Mouse (Mus musculus) spleen, embryonic (tissue): ENCODE measurements at regions not wholly inside any gene's neighbourhood (a gene's known extent, or its start where the extent isn't known, plus 50 kb on each side); places are given as distances from the start of the nearest gene placed in this dataset.

Experiments used
- CTCF ChIA-PET: fragments of 350-600 bp; sonication (Branson Sonifier 250); formaldehyde crosslinking; loops from one replicate; lab custom pipeline; 2022; lab: Charles Lee

DNA sequence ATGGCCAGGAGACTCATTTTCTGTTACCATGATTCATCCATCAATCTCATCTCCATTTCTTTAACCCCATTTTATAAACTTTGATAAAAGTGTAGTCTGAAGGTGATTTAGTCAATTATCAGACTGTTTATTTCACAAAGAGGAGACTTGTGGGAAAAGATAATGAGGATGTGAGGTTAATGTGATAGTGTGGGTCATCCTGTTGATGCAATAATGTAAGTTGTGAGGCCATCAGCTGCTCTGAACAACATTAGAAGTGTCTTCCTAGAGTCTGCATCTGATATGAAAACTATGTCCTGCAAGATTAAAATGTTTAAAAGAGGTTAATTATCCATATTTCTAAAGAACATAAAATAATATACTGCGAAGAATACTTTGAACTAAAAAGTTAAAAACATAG lies 842.8 kb downstream of the Pcdh17 start:
- CTCF ChIA-PET = no interaction called here

DNA sequence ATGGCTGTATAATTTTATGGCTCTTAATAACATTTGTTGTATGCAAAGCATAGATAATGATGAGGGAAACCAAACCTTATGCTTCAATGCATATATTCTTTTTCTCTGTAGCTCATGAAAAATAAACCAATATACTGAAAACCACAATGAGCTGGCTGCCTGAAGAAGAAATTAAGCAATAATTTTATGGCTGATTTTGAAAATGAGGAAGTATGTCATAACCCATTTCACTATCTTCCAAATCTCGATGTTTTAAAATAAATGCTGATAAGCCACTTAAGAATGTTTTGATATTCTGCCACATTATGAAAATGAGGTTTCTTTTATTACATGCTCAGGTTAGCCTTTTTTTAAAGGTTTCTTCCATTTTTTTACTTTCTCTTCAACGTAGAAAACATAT lies 844.1 kb downstream of the Pcdh17 start:
- CTCF ChIA-PET = interaction anchor here (0.5 kb wide), 1 partner anchor 556 kb away, joined by 3 read pairs; no protein-coding TSS in a partner anchor

DNA sequence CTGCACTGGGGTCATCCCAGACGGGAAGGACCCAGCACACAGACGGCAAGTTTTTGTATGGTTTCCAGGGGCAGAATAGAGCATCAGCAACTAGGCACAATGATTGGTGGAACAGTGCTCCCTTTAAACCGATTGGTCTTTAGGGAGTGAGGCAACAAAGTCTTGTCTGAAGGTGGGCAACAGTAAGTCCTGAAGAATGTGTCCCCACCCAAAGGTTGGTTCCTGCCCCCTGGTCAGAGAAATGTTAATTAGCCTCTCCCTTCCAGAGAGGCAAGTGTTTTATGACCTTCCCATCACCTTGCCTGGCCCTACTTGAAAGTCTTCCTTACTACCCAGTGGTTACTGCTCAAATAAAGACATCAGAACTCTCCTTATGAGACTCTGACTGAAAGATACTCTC lies 855.6 kb downstream of the Pcdh17 start:
- CTCF ChIA-PET = no interaction called here

DNA sequence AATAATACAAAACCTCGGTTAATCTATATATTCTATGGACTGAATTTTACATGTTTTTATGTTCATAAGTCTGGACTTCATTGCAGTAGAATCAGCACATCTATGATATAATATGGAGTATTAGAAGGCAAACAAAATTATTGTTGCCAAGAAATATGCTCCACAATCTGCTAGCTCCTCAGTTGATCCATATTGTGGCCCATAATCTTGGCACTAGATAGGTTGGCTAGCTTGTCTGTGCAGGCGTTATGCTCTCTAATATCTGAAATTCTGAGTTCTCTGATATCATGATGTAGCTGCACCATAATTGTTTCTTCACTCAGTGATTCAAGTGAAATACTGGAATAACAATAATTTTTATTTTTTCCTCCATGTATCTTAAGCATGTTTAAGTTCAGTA lies 877.3 kb downstream of the Pcdh17 start:
- CTCF ChIA-PET = no interaction called here

DNA sequence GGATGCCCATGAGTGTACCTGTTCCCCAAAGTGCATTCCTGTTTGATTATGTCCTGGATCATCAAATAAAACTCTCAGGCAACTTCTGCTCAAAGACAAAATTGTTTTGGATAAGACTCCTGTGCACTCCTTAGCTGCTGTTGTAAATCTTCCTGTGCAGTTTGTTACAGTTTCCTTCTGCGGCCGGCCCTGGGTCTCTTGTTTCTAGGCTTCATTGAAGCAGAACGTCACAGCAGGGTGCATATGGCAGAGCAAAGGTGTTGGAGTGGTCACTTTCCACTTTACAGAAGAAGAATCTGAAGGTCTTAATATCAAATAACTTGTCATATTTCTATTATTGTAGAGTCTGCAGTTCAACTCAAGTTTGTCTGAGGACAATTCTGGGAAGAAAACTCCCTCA lies 889.9 kb downstream of the Pcdh17 start:
- CTCF ChIA-PET = no interaction called here

DNA sequence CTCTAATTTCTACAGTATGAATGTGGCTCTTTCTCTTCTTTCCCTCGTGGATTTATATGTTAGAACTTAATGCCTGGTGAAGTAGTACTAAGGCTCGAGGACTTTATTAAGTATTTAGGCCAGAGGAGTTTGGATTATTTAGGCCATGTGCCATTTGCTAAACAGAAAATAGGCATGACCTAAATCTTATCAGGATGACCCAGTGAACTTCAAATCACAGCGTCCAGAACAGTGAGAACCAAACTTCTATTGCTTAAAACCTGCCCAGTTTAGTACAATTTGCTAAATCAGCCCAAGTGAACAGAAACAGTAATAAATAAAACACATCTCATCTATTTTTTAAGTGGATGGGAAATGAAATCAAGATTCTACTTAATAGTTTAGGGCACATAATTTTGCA lies 893.8 kb downstream of the Pcdh17 start:
- CTCF ChIA-PET = no interaction called here

DNA sequence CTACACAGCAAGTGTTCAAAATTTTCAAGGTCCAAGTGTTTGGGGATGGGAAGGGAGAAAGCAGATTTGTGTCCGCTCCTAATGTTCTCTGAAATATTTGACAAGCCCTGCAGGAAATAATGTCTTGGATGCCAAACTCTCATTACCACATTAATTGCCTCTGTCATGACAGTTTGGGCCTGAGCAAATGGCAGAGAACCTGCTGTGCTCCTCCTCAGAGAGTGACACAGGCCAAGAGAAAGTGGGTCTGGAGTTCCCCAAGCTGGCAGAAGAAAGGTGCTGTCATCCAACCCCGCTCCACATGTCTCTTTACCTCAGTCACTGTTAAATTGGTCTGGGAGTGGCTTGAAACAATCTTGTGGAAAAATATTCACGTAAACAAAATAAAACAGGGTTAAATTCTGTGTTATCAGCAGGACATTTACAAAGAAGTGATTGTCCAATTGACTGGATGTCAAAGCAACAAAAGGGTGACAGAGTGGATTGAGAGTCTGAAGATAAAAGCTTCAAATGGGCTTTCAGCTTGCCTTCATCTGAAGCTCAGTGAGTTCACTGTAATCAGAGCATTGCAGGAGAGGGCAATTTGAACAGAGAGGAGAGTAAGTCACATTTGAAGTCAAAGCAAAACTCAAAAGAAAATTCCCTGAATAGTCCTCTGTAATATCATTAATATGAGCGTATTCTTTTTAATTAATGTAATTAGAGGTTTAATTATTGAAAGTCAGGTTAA lies 911.4 kb downstream of the Pcdh17 start:
- CTCF ChIA-PET = no interaction called here

DNA sequence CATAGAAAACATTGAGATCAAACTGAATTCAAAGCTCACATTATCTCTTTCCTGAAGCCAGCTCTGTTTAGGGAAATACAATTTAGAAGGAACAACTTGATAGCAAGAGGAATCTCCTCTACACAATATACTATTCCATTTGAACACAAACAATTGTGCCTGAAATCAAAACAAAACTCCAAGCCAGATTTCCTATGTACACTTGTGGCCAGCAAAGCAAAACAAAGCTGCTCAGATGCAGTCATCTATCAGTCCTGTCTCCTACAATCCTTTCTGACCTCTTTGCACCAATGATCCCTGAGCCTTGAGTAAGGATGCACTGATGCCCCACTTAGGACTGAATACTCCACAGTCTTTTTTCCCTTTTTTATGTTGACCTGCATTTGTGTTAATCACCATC lies 920.2 kb downstream of the Pcdh17 start:
- CTCF ChIA-PET = no interaction called here

DNA sequence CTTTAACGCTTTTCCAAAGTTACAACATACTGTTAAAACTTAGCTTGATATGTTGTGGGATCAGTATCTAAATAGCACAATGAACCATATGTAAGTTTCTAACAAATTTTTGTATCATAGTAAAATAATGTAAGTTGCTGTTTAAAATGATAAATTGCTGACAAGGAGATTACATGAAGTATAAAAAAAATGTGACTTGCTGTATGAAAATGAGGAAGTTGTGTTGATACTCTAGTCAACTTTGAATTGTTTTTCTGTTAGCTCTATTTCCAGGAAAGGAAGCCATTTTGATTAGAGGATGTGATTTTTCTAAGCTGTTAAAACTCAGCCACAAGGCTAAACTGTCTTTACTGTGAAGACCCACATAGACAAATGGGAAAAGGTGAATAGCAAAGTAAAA lies 929.9 kb downstream of the Pcdh17 start:
- CTCF ChIA-PET = no interaction called here

DNA sequence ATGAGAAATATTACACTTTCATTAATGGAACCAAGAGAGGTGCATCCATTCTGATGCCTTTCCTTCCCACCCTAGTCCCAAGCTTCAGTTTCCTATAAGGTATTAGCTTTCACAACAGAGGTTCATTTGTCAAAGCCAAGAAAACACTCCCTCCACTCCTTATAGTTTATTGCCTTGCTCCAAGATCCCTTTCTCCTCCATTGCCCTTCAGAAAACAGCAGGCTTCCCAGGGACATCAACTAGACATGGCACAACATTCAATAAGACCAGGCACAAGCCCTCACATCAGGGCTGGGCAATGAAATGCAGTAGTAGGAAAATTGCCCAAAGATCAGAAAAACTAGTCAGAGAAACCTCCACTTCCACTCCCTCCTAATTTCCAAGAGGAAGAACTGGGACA lies 960.3 kb downstream of the Pcdh17 start:
- CTCF ChIA-PET = no interaction called here
